Mouse (Mus musculus) layer of hippocampus, adult 18-20 months (tissue): ENCODE results near the gene H2-DMa. TPM values are rescaled to one million over a fixed set of nuclear protein-coding genes. Genes with fewer than 3 reads are reported as not detected.
A peak's percentile ranks its signal among the peaks of the same experiment; 100 is the strongest.
"Not testable (repeated sequence)": the region's sequence is repeated elsewhere in the genome, so short reads cannot be mapped to it uniquely, and the experiment has no call there.

ENCODE experiments used
- DNase-seq, 2 experiments: peaks; one replicate each; pipeline ENCODE4 v3.0.0; 2022; ENCODE audit warnings: low spot score in 2 of 2
- total RNA-seq, 2 experiments: library from RNA; stranded (reverse); gene quantifications; 2 replicates each; pipeline ENCODE4 v1.2.3; 2021

The H2-DMa gene
- total RNA-seq, 2 experiments from 2014 or later, result 27.4 to 32.5 TPM

DNA sequence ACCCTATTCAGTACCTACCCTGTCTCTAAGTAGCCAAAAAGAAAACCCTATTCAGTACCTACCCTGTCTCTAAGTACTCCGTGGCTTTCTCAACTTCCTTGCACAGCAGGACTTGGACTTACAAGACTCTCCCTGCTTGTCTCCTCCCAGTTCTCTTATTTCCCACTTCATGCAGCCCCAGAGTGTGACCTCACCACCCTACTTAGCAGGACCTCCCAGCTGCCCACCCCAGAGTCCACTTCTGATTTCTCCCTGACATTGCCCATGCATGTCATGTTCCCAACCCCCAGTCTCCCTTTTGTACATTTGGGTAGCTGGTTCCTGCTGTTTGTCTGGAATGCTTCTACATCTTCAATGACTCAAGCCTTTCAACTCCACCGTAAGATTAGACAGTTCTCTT lies 4.2 kb downstream of the H2-DMa start:
- DNase-seq, result no peak

DNA sequence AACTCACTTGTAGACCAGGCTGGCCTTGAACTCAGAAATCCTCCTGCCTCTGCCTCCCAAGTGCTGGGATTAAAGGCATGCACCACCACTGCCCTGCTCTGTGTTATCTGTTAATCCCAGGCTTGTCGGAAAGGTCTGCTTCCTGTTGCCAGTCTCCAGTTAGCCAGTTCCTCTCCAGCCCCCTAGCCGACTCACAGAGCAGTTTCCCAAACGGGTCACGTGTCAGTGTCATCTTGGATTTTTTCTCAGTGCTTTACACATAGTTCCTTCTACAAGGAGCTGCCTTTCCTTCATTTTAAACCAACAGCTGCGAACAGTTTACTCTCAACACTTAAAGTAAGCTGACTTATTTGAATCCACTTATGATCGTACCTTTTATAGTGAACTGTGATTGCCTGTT lies 5.3 kb downstream of the H2-DMa start:
- no peak for DNase-seq

DNA sequence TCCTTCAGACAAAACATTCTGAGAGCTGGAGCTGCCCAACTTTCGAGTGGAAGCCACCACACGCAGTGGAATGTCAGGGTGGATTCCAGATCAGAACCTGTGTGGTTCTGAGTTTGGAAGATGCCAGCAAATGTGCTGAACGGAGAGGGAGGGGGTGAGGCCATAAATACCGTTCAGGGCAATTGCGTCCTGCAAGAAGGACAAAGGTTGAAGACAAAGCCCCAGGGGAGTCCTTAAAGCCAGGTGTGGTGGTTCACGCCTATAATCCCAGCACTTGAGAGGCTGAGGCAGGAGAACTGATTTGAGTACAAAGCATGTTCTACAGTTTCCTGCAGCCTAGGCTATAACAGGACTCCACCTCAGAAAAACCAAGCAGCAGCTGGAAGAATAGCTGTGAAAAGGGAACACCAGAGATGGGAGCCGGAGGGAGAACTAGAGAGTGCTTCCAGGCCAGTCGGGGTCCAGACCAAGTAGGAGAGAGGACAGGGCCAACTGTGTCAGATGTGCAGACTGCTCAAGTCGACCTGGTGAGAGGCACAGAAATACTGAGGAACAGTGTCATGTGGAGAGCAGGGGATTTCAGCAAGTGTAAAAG lies 7.6 kb downstream of the H2-DMa start:
- no peak for DNase-seq

DNA sequence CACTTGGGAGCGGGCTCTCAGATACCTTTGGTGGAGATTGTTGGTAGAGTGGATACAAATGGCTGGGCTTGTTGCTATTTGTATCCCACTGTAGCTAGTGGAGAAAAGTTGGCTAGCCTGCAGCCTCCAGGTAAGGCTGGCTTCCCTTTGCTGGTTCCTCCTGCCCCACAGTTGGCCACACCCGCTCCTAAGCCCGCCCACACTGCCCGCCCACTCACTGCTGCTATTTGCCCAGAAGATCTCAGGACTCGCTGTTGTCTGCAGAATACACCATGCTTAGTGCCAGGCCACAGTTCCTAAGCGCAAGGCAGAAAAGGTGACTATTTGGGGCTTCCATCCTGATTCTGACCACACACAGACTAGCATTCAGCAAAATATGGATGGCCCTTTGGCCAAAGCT lies 8.1 kb downstream of the H2-DMa start:
- DNase-seq, result peak; percentile 61 to 70

DNA sequence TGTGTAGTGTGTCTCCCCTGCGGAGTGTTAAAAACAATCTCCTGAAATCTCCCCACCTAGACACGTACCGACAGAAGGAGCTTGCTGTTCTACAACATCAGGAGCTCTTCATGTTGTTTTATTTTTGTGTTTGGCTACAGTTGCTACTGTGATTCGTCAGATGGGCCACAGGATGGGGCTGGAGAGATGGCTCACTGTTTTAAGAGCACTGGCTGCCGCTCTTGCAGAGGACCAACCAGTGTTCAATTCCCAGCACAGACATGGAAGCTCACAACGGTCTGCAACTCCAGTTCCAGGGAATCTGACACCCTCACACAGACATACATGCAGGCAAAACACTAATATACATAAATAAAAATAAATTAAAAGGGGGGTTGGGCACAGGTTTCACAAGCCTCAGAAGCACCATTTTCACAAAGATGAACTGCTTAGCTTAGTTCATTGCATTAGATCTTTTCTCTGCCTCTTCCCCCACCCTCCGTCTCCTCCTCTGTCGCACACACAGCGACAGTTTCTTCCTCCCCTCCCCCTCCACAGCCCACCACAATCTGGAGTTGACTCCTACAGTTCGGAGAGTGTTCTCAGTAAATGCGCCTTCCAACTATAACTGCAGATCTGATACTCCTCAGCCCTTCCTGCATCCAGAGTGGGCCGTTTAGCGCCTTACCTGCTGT lies 9.1 kb downstream of the H2-DMa start:
- DNase-seq, result peak in 1 of 2 experiments; percentile 80

DNA sequence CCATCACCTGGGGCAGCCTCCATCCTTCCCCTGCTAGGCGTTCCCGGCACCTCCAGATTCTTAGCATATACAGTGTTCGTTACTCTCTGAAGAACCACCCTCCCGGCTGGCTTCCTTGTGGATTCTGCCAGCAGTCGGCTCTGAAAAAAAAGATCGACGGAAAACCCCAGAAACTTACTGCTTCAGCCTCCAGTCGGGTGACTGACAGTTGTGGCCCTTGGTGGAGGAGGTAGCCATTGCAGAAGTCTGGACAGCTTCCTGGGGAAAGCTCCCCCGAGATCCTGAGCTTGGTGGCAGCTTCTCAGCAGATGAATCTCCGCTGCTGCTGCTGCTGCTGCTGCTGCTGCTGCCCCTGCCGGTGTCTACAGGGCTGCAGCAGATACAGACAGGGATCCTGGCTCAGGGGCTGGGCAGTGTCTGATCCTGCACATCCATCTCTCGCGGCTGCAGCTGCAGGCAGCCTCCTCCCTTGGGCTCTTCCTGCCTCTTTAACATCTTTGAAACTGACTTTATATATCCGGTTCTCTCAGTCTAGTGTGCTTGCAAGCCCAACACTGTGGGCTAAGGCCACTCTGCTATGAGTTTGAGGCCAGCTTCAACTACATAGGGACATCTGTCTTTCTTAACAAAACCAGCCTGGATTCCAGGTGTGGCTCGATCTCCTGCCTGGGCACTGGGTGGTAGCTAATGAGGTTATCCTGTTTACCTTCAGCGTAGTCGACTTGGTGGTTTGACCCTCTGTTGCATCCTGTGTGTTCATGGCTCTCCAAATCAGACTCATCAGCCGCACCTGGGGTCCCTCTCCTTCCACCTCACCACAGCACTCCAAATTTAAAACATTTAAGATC lies 9.8 kb downstream of the H2-DMa start:
- DNase-seq, result no peak

DNA sequence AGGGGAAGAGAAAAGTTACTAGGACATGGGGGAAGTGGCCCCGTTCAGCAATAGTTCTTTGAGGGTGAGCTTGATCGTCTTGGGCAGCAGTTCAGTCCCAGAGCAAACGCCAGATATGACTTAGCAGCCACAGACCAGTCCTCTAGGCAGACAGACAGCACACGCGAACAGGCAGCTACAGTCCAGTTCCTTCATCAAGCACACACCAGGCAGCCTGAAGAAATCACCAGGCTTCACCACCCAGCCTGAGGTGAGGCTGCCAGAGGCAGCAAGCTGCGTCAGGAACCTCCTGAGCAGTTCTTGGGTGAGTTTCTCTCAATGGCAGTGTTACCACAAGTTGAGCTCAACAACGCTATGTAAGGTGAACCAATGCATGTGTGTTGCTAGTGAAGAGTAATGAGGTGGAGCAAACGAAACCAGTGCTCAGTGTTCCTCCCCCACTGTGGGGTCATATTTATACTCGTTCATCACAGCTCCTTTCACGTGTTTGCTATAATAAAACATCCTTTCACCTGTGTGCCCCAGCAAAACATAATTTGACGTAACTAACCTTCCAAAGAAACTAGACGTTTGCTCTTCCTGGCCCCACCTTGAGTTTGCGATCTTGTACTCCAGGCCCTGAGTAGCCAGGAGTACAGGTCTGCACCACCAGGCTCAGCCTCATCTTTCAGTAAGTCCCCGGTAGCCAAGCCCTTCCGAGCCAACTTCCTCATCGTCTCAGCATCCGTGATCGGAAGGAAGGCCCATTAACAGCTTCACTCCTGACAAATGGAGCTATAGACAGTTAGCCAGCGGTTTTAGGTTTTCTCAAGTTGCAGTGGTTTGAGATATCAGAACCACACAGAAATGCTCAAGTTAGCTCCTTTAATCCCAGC lies 11.0 kb downstream of the H2-DMa start:
- no peak for DNase-seq

DNA sequence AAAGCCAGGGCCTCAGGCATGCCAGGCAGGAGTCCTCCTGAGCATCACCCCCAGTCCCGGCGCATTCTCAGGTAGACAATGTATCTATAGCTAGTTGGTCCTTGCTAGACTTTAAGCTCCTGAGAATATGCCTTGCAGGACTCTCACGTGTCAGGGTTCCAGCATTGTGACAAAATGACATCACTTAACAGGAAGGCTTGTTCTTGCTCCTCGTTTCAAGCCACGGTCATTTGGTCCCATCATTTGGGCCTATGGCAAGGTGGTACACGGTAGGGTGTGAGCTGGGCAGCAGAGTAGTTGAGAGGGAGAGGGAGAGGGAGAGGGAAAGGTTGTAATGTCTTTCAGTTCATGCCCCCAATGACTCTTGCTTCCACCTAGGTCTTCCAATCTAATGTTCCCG lies 12.6 kb downstream of the H2-DMa start:
- no peak for DNase-seq

DNA sequence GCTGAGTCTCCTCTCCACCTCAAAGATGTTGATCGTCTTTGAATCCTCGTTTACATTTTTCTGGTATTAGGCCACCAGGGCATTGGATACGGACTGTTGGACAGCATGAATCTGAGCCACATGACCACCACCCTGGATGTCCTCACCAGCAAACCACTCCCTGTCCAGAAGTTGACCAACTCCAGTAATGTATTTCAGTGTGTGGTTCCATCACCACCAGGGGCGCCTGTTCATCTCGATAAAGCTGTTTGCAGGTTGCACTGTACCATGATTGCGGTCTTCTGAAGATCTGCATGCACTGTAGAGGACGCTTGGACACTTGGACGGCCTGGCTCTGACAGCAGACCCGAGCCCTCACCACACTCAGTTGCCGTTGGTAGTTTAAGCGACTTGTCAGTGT lies 13.9 kb downstream of the H2-DMa start:
- DNase-seq, result no peak

DNA sequence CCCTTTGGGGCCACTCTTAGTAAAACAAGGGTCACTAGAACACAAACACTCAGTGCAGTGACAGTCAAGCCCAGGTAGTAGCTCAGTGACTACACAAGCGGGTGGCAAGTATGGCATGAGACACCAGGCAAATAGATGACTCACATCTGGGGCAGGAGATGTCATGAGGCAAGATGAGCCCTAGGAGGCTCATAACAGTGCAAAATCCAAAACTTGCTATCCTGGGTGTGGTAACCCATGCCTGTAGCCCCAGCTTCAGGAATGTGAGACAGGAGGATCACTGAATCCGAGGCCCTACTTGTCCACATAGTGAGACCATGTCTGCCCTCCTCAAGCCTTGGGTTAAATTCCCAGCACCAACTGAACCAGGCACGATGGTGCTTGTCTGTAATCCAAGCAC lies 15.1 kb downstream of the H2-DMa start:
- DNase-seq, result no peak

DNA sequence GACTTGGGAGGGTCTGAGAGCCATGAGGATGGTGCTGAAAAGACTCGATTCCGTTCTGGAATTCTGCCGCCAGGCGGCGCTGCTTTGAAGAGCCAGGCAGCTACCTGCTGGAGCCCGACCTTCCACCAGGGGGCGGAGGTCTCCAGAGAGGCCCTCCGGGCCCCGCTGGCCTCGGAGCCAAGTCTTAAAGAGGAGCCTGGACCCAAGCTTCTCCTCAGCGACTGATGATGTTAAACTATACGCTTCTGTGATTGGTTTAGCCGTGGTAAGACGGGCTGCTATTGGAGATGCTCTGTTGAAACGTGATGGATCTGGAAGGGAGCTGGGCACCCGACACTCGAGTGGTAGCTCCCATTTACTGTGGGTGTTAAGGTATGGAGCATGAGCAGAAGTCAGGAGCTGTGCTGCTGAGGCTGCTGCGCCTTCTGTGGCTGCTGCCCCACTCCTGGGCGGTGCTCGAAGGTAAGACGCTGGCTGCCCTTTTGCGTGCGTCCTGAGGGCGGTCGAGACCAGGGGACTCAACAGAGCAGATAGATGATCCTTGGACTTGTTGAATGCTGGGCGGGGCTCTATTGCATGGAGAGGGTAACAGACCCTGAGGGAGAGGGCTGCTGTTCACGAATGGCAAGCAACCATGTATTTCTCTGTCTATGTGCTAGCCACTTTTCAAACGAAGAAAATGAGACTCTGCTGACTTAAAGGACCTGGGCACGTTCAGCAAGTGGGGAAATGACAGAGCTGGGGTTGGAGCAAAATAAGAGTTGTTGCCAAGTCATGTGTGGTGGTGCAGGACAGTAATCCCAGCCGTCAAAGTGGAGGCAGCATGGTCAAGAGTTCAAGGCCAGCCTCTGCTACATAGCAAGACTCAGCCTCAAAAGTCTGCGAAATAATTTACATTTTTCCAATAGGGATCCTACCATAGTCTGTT lies 16.2 kb downstream of the H2-DMa start:
- peak; percentile 94 to 99 for DNase-seq

DNA sequence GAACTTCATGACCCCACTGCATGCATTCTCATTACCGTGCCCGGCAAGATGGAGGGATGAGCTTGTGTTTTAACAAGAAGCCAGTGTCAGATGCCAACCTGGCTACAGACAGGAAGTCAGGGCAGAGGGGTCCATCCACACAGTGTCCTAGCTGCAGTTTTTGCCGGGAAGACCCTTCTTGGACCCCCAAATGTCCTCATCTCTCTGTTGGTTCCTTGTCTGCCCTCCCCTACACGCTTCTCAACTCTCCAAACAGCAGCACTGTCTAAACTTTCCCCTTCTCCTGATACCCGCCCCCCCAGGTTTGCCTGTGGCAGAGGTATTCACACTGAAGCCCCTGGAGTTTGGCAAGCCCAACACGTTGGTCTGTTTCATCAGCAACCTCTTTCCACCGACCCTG lies 18.3 kb downstream of the H2-DMa start:
- no peak for DNase-seq

DNA sequence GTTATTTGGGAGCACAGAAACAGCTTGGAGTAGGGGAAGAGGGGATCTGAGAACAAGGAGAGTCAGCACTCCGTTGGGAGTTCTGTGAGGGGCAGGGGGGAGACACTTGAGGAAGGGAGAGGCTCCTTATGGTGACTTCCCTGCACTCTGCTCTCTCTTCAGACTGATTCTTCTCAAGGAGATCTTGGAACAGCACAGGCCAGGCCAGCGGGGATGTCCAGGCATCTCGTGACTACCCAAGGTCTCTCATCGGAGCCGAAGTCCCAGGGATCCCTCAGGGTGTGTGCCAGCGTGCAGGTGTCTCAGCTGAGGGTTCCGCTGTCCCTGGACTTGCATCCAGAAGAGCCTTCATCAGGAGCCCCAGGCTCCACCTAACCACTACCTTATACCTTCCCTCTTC lies 19.3 kb downstream of the H2-DMa start:
- no peak for DNase-seq

DNA sequence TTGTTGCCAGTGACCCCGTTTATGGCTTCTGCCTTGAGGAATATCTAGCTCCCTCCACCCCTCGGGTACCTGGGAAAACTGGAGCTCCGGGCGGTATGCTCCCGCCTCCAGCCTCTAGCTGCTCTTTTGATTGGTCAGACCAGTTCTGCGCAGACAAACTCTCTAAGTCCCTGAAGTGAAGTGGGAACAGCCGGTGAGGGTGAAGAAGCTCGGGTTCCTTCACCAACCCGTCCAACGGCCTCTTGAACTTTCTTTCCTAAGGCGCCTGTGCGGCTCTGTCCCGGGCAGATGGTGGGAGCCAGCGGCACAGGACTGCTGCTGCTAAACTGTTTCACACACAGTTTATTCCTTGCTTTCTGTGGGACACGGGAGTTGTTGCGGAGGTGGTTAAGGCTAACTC lies 20.1 kb downstream of the H2-DMa start:
- no peak for DNase-seq

DNA sequence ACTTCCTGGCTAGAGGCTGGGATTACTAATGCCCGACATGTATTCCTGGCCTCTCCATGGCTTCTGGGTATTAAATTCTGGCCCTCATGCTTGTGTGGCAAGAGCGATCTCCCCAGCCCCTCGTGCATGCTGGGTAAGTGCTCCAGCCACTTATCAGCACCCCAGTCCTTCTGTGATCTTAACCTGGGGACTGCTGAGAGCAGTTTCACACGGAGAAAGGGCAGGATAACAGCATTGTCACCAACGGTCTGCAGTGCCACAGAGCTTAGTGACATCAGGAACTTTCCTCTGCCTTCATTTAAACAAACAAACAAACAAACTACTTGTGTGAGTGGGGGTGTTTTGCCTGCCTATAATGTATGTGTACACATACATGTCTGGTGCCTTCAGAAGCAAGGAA lies 20.9 kb downstream of the H2-DMa start:
- no peak for DNase-seq

DNA sequence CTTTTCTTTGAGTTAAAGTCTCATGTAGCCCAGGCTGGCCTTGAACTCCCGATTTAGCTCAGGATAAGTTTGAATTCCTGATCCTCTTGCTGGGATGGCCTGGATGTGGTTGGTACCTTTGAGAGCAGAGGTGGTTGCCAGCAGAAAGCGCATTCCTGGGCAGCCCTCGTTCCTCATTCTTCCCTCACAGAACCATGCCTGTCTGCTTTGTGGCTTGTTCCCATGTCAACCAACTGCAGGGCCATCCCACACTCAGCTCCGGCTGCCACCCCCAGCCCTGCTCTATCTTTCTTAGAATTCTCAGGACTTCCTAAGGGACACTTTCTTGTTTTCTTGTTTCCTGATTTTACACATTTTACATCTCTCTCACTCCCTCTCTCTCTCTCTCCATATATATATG lies 22.1 kb downstream of the H2-DMa start:
- peak in 1 of 2 experiments; percentile 73 for DNase-seq

DNA sequence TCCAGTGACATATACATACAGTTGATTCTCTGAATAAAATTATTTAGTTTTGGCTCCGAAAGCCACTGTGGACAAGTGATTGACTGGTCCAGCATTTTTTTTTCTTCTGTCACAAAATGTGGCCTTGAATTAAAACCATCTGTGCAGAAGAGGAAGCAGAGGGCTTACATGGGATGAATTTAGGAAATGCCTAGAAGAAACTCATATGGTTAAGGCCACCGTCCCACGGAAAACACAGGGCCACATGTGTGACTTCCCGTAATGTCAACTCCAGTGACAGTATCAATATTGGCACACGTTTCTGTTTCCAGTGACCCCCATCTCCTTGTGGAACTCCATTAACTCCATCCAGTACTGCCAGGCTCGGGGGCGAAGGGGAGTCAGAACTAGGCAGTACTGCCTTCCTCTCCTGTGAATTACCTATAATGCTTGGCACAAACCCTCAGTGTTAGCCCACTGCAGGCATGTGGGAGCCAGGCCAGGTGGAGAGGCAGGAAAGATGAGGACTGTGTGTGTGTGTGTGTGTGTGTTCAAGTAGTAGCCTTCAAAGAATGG lies 23.2 kb downstream of the H2-DMa start:
- DNase-seq, result no peak

DNA sequence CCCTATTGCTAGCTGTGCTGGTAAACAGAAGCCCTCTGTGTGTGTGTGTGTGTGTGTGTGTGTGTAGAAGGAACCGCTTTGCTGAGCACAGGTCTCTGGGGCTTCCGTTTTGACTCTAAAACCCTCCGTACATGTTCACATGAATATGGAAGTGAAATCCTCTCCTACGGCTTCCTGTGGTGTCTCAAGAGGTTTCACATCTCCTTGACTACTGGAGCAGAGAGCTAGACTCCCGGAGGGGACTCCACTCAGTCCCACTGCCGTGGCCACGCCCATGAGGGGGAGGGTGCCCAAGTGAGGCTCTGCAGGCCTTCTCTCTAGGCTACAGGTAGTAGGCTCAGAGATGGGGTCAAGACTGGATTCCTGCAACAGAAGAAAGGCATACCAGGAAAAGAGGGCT lies 23.7 kb downstream of the H2-DMa start, which contains the start of gene H2-DMb2:
Gene H2-DMb2 (plus strand): TSS at position 275 of the 400 bp plus-strand sequence.
- DNase-seq, result no peak

DNA sequence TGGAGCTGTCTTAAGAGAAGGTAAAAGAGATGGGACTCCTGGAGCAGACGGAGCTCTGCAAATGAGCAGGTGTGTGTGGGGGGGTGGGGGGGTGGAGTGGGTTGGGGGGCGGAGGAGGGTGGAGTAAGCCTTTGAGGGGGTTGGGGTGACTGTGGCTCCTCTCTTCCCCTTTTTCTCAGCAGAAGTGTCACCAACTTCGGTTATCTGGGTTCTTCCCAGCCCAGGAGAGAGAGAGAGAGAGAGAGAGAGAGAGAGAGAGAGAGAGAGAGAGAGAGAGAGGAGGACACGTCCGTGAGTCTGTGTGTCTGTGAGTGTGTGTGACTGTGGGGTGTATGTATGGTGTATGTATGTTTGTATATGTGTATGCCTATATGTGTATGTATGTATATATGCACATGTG lies 24.1 kb downstream of the H2-DMa start:
- DNase-seq, result no peak

DNA sequence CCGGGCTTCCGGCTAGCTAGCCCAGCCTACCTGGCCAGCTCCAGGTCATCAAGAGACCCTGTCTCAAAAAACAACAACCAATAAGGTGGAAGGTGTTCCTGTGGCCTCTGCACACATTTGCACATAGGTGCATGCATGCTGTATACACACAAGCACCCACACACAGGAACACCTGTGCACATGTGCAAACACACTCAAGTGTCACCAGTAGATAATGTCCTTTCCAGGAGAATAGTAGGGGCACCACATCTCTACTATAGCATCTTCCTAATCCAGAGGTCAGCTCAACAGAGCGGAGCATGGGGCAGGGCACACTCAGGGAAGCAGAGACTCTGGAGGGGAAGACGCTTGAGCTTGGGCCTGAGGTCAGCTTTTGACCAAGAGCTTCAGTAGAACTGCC lies 24.9 kb downstream of the H2-DMa start:
- not testable (repeated sequence) for DNase-seq
